Mouse (Mus musculus) heart, embryonic 10.5 days (tissue): ENCODE results near the gene Kansl1l. TPM values are rescaled to one million over a fixed set of nuclear protein-coding genes. Genes with fewer than 3 reads are reported as not detected.

Source experiments
- DNase-seq: peaks from one replicate; pipeline ENCODE4 v3.0.0-alpha.2; 2017; ENCODE audit warnings: low spot score
- H3K27ac ChIP-seq: fragments of 300-500 bp; sonication (generic); 2 replicates; pipeline ENCODE4 v1.5.1; 2016; ENCODE audit warnings: mild to moderate bottlenecking
- H3K27me3 ChIP-seq: fragments of 300-500 bp; sonication (generic); 2 replicates; pipeline ENCODE4 v1.6.1; 2016; ENCODE audit warnings: mild to moderate bottlenecking; ENCODE audit not compliant: poor library complexity, insufficient read depth, severe bottlenecking
- H3K36me3 ChIP-seq: fragments of 300-500 bp; sonication (generic); 2 replicates; pipeline ENCODE4 v1.6.1; 2016; ENCODE audit warnings: mild to moderate bottlenecking, moderate library complexity
- H3K4me1 ChIP-seq: fragments of 300-500 bp; sonication (generic); 2 replicates; pipeline ENCODE4 v1.6.1; 2016; ENCODE audit warnings: mild to moderate bottlenecking
- H3K4me3 ChIP-seq: fragments of 300-500 bp; sonication (generic); 2 replicates; pipeline ENCODE4 v1.5.1; 2016; ENCODE audit warnings: mild to moderate bottlenecking, moderate library complexity
- H3K9me3 ChIP-seq: fragments of 300-500 bp; sonication (generic); 2 replicates; pipeline ENCODE4 v1.6.1; 2016; ENCODE audit warnings: mild to moderate bottlenecking, moderate library complexity
- WGBS: fragments of 180-500 bp; shearing (Covaris S2); methylation state at CpG from one replicate; pipeline ENCODE4 v1.1.7; 2016; 5-methylcytosine and 5-hydroxymethylcytosine counted together
- polyA plus RNA-seq: library from polyadenylated mRNA; unstranded; fragments of >200 nt; fragmentation: Nextera tagmentation; extraction: Ambion mirVana; gene quantifications from 2 replicates; pipeline ENCODE4 v1.2.1, GENCODE M21; 2016

Kansl1l gene
- polyA plus RNA-seq, 1 experiment from 2014 or later = 10.2 TPM

DNA sequence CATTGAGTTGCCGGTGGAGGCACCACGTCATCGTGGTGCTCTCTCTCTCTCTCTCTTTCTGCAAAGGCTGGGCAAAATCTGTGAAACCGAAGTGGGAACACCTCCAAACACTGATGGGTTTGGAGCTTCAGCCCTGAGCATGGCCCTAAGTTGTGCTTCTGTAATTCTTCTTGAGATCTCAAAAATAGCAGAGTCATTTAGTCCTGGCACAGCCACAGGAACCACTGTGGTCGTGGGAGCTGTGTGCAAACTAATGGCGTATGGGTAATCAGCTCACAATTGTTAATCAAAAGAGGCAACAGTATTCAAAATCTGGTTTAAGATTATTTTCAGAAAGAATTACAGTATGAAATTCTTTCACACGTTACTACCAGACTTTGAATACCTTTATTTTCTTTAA lies 144.6 kb downstream of the Kansl1l start:
- no peak for DNase-seq
- WGBS = 86% methylated on average over 7 of the region's 7 CpGs
- no peak overlapping the region for H3K27ac ChIP-seq
- H3K4me3 ChIP-seq = no peak overlapping the region
- no peaks in the 10 kb centered on the region for H3K36me3 ChIP-seq
- no peaks in the 10 kb centered on the region for H3K27me3 ChIP-seq
- no peaks in the 10 kb centered on the region for H3K4me1 ChIP-seq
- no peaks in the 10 kb centered on the region for H3K9me3 ChIP-seq

- no peaks in the 10 kb centered on the region for H3K27me3 ChIP-seq
- H3K4me3 ChIP-seq = no peak overlapping the region
- H3K4me1 ChIP-seq = no peaks in the 10 kb centered on the region
- no peaks in the 10 kb centered on the region for H3K36me3 ChIP-seq
- no peaks in the 10 kb centered on the region for H3K9me3 ChIP-seq
- no peak overlapping the region for H3K27ac ChIP-seq
- no peak for DNase-seq
- 66% methylated on average over 7 of the region's 7 CpGs for WGBS
These were observed 145.9 kb downstream of the Kansl1l start for GRCm38 (mm10) chr1:66671475-66671874.

Other genes with a start within 250 kb of the Kansl1l start
- 38.1 and 42.0 TPM in 2 replicates for gene Rpe, start 116.7 kb downstream of the Kansl1l start, polyA plus RNA-seq
- 124 and 196 TPM in 2 replicates for gene Acadl, start 45.7 kb upstream of the Kansl1l start, polyA plus RNA-seq
- gene Myl1, start 127.8 kb upstream of the Kansl1l start, polyA plus RNA-seq = 636 and 812 TPM in 2 replicates
- 59.0 and 59.1 TPM in 2 replicates for gene Lancl1, start 221.3 kb upstream of the Kansl1l start, polyA plus RNA-seq